Mouse (Mus musculus) erythroblast, embryonic 14.5 days (primary cell): ENCODE data around the gene Anp32a.

Source experiments
- GATA1 ChIP-seq: IDR thresholded peaks from 2 replicates; pipeline ENCODE4 v1.6.1; 2012; ENCODE audit warnings: low read length, inconsistent platforms, mixed read lengths
- TAL1 ChIP-seq: IDR thresholded peaks from 3 replicates; pipeline ENCODE4 v1.6.1; 2012; ENCODE audit warnings: low read length, inconsistent platforms, mixed read lengths

DNA sequence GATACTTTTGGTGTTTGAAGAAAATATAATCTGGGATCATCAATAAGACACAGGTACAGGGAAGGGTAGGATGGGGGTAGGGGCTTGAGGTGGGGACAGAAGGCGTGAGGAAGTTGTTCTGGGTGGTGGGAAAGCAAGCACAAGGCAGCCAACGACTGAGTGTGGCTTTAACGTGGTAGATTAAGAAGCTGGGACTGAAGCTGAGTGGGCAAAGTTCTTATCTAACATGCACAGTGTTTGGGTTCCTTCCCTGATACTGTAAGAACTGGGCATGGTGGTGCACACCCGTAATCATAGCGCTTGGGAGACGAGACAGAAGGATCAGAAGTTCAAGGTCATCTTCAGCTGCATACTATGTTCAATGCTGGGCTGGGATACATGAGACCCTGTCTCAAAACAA, 44.0 kb downstream of the Anp32a start:
- TF ChIP-seq GATA1 (no peak), TAL1 (no peak)
